Mouse (Mus musculus): ENCODE results near the gene Gga1. TPM values are rescaled to one million over a fixed set of nuclear protein-coding genes. Genes with fewer than 3 reads are reported as not detected.
"Not testable (repeated sequence)": the region's sequence is repeated elsewhere in the genome, so short reads cannot be mapped to it uniquely, and the experiment has no call there.

Gene Gga1
- total and polyA plus RNA-seq, 3 experiments, result 51.9 to 138 (median 56.2) TPM

DNA sequence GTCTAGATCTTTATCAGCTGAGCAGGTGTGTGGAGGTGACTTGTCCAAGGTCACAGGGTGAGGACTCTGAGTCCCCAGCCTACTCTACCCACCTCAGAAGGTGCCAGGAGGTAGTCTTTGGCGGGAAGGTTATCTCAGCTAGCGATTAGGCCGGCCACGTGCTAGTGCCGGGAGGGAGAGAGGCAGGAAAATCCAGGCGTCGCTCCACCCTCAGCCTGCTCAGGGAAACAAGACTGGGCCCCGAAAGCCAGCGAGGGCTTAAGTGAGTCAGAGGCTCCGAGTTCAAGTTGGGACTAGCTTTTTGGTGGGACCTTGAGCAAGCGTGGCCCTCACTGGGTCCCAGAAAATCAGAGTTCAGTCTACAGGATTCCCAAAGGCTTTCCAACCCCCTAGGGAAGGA is 31.7 kb upstream of the Gga1 start:
- DNase-seq, result peak; percentile 67

DNA sequence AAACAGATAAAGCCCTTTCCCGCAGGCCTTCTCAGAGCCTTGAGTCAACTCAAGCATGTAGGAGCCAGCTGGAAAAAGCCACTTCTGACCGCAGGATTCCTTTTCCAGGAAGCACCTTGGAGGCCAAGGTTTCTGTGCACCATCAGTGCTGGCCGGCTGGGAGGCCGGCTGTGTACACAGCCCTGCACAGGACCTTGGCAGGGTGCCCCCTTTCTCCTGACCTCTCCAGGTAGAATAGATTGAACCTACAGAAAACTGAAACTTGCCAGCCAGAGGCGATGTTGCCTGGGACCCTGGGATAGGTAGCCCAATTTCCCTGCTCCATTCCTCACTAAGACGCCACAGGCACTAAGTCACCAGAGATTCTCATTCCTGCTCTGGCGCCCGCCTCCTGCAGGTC is 31.1 kb upstream of the Gga1 start:
- DNase-seq, result peak; percentile 63

DNA sequence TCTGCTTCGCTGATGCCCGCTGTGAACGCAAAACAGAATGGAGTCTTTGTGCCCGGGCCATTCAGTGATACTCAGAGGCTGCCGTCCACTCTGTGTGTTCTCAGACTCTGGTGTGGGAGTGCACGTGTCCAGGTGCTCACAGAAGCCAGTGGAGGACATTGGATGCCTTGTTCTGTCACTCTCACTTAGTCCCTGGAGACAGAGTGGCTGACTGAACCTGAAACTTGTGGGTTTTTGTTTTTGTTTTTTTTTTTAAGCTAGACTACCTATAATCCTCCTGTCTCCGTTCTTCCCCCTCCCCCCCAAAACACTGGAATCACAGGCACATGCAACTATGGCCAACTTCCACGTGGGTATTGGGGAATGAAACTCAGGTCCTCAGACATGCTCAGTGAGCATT is 30.6 kb upstream of the Gga1 start:
- DNase-seq, result no peak

DNA sequence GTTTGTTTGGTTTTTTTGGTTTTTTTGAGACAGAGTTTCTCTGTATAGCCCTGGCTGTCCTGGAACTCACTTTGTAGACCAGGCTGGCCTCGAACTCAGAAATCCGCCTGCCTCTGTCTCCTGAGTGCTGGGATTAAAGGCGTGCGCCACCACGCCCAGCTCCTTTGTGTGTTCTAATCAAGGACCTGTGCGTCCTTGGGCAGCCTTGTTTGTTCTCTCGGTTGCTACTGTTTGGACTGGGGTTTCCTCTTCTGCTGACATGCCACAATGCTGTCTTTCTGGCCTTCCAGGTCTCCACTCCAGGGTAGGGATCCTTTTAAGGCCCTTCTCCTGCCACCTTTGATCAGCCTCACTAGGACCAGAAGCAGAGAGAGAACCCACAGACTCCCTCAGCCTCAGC is 30.2 kb upstream of the Gga1 start:
- DNase-seq, result not testable (repeated sequence)

DNA sequence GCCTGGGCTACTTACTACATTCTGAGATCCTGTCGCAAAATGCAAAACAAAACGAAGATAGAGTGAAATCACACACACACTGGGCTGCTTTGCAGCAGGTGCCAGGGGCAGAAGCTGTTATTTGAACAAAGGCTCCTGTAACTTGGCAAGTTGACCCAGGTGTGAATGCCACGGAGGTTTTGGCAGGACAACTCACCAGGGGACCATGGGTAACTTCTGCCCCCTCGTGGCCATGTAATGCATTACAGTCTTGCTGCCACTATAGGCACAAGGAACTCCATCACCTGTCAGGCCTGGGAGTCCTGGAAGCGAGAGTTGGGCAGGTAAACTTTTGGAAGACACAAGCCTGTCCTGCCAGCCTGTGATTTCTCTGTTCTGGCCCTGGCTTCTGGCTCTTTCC is 28.5 kb upstream of the Gga1 start:
- DNase-seq, result peak; percentile 82

DNA sequence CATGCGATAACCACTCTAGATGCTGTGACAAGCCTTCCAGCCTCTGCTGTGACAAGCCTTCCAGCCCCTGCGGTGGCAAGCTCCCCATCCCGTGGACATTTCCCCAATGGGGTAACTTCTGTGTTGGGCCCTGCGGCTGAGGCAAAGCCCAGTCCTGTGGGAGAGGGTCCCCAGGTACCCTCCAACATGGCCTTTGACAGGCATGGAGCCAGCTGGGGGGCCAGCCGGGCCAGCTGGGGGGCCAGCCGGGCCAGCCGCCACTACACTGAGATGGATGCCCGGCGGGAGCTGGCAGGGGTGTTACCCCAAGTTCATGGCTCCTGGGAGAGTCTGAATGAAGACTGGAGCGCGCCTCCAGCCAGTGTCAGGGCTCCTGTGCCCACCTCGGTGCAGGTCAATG is 27.5 kb upstream of the Gga1 start:
- DNase-seq, result no peak

DNA sequence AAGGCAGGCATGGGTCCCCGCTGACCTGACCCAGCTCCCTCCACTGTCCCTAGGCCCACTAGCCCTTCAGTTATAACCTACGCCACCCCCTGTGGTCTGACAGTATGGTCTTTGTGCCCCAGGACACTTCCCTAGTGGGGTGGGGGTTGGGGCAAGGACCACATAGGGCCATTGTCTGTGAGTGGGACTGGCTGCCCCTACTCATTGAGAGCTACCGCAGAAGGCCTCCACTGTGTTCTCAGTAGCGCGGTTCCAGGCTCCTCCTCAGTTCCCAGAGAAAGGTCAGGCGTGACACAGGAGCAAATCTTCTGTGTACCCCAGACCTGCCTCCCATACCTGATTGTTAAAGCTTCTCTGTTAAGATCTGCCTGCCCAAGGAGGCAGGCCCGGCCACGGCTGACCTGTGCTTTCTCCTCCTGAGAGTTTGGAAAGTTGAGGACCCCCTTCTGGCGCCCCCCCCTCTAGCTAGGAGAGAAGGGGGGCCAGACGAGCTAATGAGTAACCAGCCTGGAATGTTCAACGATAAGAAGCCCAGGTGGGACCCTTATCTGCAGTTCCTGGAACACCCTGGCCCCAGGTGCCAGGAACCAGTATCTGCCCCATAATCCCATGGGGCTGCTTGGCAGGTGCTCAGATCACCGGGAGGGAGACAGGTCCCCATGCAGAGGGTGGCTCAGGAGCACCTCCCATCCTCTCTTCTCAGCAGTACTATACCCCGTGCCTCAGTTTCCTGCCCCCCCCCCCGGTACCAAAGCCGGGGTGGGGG is 26.7 kb upstream of the Gga1 start:
- DNase-seq, result no peak

DNA sequence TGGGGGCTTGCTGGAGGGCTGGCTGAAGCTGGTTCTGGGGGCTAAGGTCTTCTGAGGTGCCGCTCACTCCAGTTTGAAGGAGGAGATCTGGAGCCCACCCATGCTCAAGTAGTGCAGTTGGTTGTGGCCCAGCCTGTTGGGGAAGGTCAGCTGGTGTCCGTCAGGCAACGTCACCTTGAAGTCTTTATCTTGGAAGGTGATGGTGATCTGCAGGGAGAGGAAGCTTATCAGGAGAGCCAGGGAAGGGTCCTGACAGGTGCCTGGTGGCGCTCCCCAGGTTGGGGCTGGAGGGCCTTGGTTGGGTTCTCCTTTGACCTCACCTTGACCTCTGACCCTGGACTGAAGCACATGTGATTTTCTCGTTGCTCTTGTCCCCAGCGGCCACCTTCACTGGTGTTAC is 26.0 kb upstream of the Gga1 start:
- no peak for DNase-seq

DNA sequence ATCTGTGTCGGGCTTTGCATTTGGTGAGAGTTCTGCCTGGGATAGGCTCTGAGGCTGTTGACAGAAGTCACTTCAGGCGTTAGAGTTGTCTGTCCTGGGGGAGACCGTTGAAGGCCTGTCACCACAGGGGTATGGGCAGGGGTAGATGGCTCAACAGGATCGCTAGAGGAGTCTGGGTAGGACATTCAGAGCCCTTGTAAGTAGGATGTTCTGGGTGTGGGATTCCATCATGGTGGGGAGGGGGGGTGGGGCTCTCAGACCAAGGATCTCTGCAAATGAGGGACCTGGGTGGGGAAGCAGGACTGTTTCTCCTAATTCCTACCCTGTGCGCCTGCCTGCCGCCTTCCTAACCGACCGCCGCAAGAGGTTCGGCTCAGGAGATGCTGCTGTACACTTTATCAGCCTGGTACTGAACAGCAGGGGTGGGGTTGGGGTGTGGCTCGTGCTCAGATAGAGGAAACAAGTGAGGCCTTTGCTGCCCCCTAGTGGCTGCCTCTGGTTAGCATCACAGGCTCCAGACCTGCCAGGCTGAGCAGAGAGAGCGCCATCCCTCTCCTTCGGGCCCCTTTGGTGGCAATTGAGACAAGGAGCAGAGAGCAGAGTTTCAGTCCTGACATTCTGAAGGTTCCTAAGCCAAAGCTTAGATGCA is 25.4 kb upstream of the Gga1 start:
- DNase-seq, result peak; percentile 91

DNA sequence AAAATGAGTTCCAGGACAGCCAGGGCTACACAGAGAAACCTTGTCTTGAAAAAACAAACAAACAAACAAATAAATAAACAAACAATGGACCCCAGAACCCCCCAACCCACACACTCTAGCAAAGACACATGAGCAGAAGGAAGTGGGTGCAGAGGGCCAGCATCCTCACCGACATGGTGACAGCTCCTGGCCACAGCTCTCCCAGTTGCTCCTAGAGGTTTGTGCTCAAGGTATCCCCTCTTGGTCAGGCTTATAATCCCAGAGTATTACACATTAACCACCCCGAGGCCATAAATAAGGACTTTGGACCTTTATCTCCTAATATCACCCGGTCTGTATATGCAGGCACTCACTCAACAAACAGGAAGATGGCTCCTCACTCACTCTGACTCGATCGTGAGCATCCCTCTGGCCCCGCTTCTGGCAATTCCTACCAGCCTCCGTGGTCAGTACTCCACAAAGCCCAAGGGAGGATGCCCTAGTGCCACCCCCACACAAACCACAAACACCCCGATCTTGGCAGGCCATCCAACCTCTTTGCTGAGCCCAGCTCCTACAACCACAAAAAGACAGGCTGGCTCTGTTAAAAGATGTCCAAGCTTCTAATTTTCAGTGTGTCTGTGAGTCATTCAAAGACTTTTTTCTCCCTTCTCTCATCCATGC is 21.6 kb upstream of the Gga1 start, which contains the start of gene Lgals2:
TSS of gene Lgals2 (minus strand) at position 227 of the 663 bp plus-strand sequence.
- no peak for DNase-seq

DNA sequence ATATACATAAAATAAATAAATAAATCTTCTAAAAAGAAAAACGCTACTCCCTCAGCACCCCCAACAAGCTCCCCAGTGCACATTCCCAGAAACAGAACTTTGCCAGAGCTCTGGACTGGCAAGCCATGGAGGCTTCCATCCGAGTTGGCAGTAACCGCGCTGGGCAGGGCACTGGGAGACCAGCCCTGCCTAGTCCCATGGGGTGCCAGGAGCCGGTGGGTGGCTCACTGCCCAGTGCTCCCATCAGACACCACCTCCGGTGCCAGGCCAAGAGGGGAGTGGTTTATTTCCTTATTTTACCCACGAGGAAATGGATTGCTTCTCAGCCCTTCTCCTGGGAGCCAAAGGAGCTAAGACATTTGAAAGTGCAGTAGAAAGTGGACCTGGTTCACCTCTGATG is 20.0 kb upstream of the Gga1 start:
- peak; percentile 51 for DNase-seq

DNA sequence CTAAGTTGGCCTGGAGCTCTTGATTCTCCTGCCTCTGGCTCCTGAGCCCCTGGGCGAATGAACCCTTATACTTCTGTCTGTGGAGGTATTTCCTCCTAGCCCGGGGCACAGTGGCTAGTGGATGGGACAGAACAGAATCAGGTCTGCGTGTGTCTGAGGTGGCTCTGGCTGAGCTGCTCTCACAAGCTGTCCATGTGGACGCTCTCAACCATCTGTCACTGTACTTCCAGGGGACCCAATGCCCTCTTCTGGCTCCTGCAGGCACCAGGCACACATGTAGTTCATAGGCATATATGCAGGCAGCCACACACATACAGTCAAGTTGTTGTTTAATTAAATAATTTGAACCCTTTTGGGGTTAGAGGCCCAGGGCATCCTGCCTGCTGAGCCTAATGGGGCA is 17.7 kb upstream of the Gga1 start:
- no peak for DNase-seq

DNA sequence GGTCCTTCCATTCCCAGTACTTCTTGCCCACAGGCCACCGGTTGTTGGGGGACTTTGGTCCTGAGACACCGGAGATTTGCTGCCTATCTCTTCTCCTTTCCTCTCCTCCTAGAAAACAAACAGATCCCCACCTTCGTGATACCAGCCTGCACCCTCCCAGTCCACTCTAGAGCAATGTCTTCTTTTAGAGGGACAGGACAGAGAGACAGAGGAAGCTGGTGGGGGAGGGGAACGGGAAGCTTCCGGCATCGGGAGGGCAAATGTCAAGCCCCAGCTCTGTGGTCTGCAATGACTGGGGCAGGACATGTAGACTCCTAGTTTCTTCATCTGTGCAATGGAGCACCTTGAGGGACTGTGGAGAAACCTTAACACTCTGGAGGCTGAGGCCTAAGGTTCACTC is 17.3 kb upstream of the Gga1 start:
- DNase-seq, result no peak

DNA sequence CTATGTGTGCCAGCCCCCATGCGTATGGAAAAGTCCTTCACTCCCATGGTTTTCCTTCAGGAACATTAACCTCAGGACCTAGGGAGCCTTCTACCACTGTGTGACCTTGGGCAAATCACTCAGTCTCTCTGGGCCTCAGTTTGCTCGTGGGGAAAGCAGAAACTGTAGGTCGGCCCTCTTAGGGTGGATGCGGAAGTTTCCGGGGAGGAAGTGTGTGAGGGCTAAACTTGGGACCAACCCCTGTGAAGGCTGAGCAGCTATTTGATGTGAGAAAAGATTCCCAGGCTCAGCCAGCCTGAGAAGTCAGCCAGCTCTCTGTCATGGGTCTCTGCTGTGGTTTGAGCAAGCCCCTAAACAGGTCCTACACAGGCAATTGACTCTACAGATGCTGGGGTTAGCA is 14.7 kb upstream of the Gga1 start:
- no peak for DNase-seq

DNA sequence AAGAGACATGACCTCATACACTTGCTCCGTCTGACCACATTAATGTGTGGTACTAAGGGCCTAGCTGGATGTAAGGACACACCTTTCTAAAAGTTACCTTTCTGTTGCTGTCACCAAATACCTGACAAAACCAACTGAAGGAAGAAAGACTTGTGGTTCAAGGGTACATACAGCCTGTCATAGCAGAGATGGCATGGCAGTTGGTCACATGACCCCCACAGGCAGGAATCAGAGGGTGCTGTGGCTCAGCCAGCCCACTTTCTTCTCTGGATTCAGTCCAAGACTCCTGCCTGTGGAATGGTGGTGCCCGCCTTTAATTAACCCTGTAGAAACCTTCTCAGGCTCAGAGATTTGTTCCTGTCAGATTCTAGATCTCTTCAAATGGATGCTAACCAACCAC is 13.8 kb upstream of the Gga1 start:
- no peak for DNase-seq

DNA sequence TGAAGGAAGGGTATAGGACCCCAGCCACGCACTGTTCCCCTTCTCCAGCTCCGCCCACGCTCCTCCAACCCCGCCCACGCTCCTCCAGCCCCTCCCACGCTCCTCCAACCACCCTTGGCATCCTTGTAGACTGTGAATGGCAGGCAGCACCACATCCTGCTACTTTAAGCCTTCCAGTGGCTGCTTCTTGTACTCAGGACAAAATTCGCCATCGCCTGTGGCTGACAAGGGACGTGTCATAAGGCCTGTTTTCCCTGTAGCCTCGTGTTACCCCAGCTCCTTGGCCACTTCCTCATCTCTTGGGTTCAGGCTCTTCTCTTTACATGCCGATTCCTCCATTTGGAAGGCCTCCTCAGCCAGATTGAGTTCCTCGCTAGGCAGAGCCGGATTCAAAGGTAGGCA is 13.1 kb upstream of the Gga1 start:
- no peak for DNase-seq

DNA sequence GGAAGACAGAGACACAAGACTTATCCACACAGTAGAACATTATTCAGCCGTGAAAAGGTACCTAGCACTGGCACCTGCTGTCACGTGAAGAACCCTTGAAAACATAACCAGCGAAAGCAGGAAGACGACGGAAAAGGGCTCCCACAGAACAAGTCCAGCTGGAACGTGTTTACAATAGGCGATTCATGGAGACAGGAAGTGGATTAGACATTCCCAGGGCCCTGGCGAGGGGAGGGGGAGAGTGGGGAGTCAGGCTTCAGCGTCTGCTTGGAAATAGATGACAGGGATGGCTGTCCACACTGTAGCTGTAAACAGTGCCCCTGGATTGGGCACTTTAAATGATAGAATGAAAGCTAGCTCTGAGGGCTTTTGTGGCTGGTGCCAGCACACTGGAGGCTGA is 8.6 kb upstream of the Gga1 start:
- DNase-seq, result no peak

DNA sequence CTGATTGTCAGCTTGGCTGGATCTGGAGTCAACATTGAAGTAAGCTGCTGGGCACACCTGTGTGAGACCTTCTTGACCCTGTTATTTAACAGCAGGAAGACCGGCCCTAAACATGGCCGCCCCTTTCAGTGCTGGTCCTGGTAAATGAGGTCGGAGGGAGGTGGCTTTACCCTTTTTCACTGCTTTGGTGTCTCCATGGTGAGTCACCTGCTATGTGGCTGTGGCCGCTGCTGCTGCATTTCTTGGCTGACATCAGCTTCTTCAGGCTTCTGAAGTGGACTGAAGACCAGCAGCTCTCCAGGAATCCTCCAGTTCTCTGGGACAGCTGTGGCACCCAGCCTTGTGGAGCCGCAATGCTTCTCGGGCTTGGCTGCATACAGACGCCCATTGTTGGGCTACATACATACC is 8.2 kb upstream of the Gga1 start:
- no peak for DNase-seq

DNA sequence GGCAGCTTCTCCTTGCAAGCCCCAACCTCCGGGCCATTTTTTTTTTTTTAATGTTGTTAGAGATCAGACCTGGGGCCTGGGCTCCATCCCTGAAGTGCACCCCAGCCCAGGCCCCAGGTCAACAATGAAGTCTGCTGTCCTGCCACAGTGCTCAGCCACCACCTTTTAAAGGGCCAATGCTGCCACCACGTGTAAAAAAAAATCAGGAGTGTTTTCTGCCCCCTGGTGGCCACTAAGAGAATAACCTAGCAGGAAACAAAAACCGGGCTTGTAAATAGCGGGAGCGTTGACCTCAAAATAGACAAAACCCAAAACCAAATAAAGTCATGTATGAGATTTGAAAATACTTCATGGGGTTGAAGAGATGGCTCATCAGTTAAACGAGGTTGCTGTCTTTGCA is 7.2 kb upstream of the Gga1 start:
- no peak for DNase-seq

DNA sequence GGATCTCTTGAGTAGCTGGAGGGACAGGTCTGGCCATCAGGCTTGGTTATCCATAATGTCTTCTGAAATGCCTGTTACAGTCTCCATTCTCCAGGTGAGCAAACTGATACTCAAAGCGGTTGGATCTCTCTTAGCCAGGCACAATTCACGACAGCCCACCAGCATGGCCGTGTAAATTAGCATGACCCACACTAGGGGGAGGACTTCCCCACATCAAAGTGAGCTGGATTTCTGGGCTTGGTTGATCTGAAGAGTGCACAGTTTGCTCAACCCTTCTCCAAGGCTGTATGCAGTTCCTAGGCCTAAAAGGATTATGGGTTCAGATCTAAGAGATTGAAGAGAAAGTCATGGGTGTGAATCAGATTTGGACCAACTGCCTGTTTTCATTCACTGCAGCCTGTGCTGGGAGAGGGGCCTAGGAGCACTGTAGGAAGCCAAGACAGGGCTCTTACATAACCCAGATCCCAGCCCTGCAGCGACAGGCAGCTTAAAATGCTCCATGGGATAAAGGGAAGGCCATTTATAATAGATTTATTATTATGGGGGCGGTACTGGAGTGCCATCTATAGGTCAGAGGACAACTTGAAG is 4.9 kb upstream of the Gga1 start:
- DNase-seq, result no peak

DNA sequence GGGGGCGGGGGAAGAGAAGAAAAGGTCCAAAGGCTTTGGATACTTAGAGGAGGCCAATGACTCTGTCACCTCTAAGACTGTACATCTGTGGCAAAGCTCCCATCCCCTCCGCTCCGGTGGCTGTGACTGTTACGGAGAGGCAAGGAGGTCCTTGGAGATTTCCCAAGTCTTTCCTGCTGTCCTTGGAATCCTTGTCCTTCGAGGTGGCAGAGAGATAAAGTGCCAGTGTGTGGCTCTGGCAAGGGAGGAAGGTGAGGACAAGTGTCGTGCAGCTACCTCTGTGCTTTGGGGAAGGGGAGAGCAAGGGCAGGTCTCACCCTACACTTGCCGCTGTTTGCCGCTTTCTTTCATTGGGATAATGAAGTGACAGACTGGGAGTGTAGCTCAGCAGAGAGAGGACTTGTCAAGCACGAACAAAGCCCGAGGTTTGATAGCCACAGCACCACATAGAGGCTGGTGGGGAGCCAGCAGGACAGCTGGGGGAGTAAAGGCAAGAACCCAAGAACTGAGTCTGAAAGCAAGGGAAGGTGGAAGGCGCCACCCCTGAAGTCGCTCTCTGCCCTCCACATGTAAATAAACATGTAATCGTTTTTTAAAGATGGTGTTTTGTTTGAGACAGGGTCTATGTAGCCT is 3.1 kb upstream of the Gga1 start:
- DNase-seq, result no peak

DNA sequence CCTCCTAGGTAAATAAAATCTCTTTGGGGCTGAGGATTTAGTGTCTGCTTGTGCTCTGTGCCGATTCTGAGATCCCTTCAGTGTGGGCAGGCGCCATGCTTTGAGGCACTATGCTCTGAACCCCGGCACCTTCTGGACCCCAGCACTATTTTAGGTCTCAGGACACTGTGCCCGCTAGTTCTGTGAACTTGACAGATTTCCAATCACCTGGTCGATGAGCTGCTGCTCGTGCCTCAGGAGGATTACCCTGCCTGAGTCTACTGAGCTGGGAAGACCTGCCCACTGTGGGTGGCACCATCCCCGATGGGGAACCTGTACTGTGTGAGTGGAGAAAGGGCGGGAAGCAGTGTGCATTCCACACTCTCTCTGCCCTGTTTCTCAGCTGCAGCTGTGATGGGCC is 2.0 kb upstream of the Gga1 start:
- no peak for DNase-seq

DNA sequence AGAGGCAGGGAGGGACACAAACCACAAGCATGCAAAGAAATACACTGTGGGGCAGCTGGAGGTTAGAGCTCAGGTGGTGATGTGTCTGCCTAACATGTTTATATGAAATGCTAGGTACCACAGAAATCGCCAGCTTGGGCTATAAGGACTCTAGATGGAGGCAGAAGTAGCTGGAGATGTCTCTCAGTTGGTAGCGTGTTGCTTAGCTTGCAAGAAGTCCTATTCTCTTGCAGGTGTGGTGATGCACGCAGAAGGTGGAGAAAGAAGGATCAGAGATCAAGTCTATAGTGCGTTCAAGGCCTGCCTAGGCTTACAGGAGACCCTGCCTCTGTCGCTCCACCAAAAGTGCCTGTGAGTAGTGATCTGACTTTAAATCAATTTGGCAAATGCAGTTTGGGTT is 1.5 kb upstream of the Gga1 start:
- no peak for DNase-seq
